Mouse (Mus musculus): ENCODE results near the gene Prdm16. TPM values are rescaled to one million over a fixed set of nuclear protein-coding genes. Genes with fewer than 3 reads are reported as not detected.
A peak's percentile ranks its signal among the peaks of the same experiment; 100 is the strongest.

Prdm16 gene
- polyA plus RNA-seq, 1 experiment from 2014 or later = 23.5 TPM

DNA sequence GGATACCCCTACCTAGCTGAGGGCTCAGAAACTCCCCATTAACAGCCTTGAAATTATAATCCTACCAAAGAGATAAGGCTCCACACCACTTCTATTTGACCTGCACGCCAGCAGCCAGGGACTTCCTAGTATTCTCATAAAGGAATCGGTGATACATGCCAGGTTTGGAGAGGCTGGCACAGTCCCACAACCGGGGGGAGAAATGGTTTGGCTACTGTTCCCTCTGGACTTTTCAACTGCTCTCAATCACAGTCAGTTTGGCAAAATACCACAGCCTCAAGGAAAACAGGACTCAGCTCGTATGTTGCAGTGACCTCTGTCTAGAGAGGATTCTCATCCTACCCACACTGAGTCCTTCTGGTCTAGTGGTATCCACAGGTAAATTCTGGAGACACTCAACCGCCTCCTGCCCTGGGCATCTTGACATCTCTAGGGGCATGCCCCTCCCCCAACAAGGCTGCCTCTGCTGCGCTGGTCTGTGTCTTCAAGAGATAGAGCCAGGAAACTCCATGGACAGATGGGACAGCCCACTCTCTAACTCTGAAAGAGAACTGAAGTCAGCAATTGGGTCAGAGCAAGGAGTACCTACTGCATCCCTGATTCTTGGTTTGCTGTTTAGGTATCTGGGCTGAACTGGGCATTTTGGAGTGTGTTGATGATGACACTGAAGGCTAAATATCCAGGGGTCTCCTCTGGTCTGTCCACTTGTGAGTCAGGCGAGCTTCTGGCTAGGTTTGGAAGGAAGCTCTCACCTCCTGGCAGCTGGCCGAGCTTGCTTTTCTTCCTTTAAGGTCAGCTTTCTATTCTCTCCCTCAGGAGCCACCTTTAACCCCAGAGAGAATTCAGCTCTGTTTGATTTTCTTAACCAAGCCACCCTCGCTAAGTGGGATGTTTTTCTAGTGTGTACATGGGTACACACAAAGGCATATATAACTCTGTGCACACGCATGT, 234.4 kb downstream of the Prdm16 start:
- peaks cover 58% of the 10 kb centered on the region for H3K4me1 ChIP-seq (replicated peaks)
- H3K4me3 ChIP-seq = no peak overlapping the region
- peaks cover 17% of the 10 kb centered on the region for H3K27me3 ChIP-seq (ENCODE audit: insufficient read depth, poor library complexity, severe bottlenecking)
- no peaks in the 10 kb centered on the region for H3K36me3 ChIP-seq
- DNase-seq (ENCODE audit: low spot score) = no peak
- H3K27ac ChIP-seq = peak overlapping the region; percentile 53; the same call in 1 of the 2 replicates
- no peaks in the 10 kb centered on the region for H3K9me3 ChIP-seq
- 53% methylated on average over 10 of the region's 10 CpGs for WGBS

DNA sequence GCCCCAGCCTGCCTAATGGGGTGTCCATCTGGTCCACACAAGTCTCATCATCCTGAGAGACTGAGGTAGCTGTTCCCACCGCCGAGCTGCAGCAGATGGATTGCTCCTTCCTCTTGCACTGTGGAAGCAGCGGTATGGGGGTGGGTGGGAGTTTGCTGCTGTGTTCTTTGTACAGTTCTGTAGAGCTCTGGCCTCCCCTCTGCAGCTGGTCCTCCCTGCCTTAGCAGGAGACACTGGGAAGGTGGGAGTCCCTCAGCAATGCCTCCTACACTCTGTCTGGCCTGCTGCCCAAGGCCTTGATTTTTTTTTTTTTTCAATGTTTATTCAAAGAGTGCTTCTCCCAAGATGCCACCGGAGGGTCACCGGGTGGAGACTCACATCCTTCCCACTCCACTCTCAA, 235.3 kb downstream of the Prdm16 start:
- no peaks in the 10 kb centered on the region for H3K9me3 ChIP-seq
- H3K4me3 ChIP-seq = no peak overlapping the region
- H3K27me3 ChIP-seq (ENCODE audit: insufficient read depth, poor library complexity, severe bottlenecking) = peaks cover 15% of the 10 kb centered on the region
- WGBS = 65% methylated on average over 5 of the region's 5 CpGs
- H3K4me1 ChIP-seq (replicated peaks) = peaks cover 56% of the 10 kb centered on the region
- no peak for DNase-seq (ENCODE audit: low spot score)
- peak overlapping the region; percentile 67 for H3K27ac ChIP-seq
- no peaks in the 10 kb centered on the region for H3K36me3 ChIP-seq

DNA sequence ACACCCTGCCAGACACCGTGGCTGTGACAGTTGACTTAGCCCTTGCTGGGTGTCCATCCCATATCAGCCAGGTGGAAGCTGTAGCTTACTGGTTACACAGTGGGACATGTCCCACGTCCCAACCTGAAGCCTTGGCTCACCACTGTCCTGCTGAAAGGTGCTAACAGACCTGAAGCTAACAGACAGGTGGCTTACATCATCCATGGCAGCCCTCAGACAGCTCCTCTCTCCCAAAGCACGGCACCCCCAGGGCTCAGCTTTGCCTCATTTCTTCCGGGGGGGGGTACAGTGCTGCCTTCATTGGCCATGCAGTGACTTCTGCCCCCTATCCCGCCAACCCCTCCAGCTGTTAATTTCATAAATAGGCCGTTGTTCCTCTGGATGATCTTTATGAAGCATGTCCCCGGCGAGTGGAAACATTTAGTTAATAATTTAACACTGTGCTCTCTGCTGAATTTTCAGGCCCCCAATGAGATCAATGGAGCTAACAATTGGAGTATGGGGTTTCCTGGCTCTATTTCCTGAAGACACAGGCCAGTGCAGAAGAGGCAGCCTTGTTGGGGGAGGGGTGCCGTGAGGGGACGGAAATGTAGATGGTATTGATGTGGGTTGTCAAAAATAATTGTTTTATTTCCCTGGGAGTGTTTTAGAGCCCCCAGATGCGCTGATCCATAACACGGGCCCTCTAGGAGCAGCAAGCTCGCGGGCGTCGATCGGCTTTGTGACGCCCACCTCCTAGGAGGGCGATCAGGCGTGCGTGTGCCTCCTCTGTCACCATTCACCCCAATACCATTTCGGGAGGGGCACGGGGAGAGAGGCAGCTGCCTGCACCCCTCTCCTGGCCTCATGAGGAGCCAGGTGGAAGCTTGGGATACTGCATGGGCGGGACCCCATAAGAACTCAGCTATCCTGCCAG, 236.2 kb downstream of the Prdm16 start:
- no peak for DNase-seq (ENCODE audit: low spot score)
- Histone ChIP-seq H3K9me3 (no peaks in the 10 kb centered on the region), H3K27me3 (ENCODE audit: insufficient read depth, poor library complexity, severe bottlenecking) (peaks cover 18% of the 10 kb centered on the region), H3K4me3 (no peak overlapping the region), H3K36me3 (no peaks in the 10 kb centered on the region), H3K27ac (peak overlapping the region; percentile 67), H3K4me1 (replicated peaks) (peaks cover 53% of the 10 kb centered on the region)
- WGBS = 82% methylated on average over 24 of the region's 24 CpGs

DNA sequence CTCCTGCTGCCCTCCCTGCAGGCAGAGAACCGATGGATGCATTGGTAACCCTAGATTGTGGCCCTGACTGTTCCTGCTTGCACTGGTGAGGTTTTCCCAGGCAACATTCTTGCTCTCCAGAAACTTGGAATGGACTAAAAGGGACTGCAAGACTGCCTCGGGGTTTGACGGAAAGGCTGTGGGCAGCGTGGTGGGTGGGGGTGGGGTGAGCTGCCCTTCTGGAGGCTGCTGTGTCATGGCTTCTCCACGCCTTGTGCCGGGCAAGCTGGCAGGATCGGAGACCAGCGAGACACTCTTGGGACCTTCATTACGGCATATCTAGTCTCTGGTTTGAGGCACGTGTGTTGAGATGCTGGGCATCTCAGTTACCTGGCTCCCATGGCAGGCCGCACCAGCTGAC, 237.0 kb downstream of the Prdm16 start:
- peaks cover 60% of the 10 kb centered on the region for H3K4me1 ChIP-seq (replicated peaks)
- 0 out of 2 replicates have a peak overlapping the region, but pooled peaks have one; percentile 50 for H3K27ac ChIP-seq
- H3K27me3 ChIP-seq (ENCODE audit: insufficient read depth, poor library complexity, severe bottlenecking) = peaks cover 23% of the 10 kb centered on the region
- WGBS = 86% methylated on average over 11 of the region's 11 CpGs
- no peak overlapping the region for H3K4me3 ChIP-seq
- DNase-seq (ENCODE audit: low spot score) = no peak
- no peaks in the 10 kb centered on the region for H3K9me3 ChIP-seq
- no peaks in the 10 kb centered on the region for H3K36me3 ChIP-seq

DNA sequence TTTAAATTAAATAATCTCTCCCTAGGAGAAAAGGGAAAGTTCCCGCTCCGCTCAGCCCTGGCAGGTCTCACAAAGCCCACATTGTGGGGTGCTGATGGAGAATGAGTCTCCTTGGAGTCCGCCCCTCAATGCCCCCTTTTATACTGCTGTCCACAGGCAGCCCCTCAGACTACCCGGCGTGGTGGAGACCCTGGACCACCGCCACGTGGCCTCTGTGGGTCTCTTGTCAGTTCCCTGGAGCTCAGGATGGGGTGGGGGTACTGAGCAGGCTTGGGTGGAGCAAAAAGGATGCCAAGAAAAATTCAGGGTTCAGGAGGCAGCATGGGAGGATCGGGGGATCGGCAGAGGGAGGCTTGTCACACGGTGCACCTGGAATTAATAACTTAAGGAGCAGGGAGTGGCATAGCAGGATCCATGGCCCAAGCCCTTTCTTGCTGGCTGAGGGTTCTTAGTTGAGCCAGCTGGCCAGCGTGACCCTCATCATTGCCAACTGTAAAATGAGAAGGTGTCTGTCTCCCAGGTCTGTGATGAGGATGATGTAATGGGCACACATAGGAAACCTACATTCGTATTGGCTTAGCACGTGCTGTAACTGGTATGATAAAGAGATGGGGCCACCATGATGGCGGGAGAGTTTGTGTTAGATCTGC, 239.9 kb downstream of the Prdm16 start:
- Histone ChIP-seq H3K4me3 (no peak overlapping the region), H3K27ac (peak overlapping the region; percentile 64; the same call in 1 of the 2 replicates), H3K27me3 (ENCODE audit: insufficient read depth, poor library complexity, severe bottlenecking) (peaks cover 37% of the 10 kb centered on the region), H3K9me3 (no peaks in the 10 kb centered on the region), H3K36me3 (no peaks in the 10 kb centered on the region), H3K4me1 (replicated peaks) (peaks cover 66% of the 10 kb centered on the region)
- WGBS = 88% methylated on average over 14 of the region's 14 CpGs
- DNase-seq (ENCODE audit: low spot score) = no peak

DNA sequence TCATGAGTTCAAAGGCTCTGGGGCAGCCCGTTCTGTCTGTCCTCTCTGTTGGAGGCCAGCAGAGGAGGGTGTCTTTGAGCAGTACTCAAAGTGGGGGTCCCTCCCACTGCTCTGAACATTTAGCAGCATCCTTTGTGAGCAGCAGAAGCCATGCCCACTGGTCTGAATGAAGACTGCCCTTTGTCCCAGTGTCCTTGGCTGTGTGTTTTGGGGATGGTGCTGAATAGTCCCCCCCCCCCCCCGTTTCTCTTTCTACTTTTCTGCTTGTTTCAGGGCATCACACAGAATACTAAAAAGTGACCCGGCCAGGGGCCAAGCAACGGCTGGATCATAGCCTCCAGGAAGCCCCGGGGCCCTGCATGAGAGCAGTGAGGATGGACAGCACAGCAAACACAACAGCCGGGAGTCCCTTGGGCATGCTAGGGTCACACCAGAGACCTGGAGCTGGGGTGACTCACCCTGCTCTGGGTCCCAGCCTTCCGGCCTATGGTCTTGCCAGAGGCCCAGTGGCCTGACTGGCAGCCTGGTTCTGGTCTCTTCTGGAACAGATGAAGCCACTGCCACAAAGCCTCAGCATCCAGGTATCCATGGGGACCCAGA, 242.4 kb downstream of the Prdm16 start:
- H3K9me3 ChIP-seq = no peaks in the 10 kb centered on the region
- no peak overlapping the region for H3K4me3 ChIP-seq
- H3K27me3 ChIP-seq (ENCODE audit: insufficient read depth, poor library complexity, severe bottlenecking) = peaks cover 46% of the 10 kb centered on the region
- 42% methylated on average over 7 of the region's 7 CpGs for WGBS
- H3K27ac ChIP-seq = peak overlapping the region; percentile 79
- DNase-seq (ENCODE audit: low spot score) = no peak
- no peaks in the 10 kb centered on the region for H3K36me3 ChIP-seq
- H3K4me1 ChIP-seq (replicated peaks) = peaks cover 67% of the 10 kb centered on the region

DNA sequence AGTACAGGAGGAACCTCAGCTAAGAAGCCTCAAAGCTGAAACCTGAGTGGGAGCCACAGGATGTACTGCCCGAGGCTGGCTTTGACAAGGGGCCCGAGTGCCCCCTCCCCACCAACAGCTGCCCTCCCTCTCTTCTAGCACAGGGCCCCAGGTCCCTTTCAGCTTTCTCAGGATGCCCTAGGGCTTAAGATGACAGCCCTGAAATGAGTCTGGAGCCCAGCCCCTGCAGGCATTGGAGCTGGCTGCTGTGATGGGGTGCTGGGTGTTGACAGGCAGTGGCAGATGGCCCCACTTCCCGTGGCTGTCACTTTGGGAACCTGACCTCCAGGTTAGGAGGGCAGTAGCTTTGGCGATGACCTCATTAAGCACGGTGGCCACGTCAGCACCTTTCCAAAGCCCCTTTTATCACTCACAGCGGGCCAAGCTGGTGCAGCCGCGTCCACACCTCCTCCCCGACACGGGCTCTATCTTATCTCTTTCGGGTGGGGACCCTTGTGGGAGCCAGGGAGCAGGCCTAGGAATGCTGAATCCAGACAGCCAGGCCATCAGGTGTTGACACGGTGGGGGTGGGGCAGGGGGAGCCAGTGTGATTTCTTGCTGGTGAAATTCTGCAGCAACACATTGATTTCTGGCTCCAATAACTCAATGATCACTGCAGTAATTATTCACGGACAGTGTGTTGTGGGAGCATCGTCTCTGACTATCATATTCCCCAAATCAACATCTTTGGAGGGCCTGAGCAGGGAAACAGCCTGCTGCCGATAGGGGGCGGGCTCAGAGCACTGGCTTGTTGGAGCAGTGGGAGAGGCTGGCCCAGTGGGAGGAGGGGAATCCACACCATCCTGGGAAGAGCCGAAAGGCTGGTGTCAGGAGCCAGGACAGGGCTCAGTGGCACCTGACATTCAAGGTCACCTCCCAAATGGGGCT, 243.2 kb downstream of the Prdm16 start:
- WGBS = 17% methylated on average over 18 of the region's 18 CpGs
- Histone ChIP-seq H3K4me3 (no peak overlapping the region), H3K27me3 (ENCODE audit: insufficient read depth, poor library complexity, severe bottlenecking) (peaks cover 54% of the 10 kb centered on the region), H3K36me3 (no peaks in the 10 kb centered on the region), H3K4me1 (replicated peaks) (peaks cover 73% of the 10 kb centered on the region), H3K9me3 (no peaks in the 10 kb centered on the region), H3K27ac (peak overlapping the region; percentile 79)
- peak; percentile 77 for DNase-seq (ENCODE audit: low spot score)

DNA sequence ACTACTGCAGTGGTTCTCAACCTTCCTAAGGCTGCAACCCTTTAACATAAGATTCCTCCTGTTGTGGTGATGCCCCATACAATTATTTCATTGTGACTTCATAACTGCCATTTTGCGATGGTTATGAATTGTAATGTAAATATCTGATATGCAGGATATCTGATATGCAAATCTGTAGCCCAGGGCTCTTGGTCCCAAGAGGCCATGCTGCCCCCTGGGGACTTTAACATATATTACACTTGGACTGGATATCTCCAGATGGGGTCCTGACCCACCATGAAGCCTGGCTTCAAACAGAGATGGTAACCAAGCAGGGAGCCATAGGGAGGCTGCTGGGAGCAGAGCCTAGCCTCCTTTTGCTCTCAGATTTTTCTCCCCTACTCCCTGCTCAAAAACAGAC, 244.0 kb downstream of the Prdm16 start:
- 85% methylated on average over 1 of the region's 1 CpGs for WGBS
- no peaks in the 10 kb centered on the region for H3K36me3 ChIP-seq
- no peak overlapping the region for H3K4me3 ChIP-seq
- peaks cover 80% of the 10 kb centered on the region for H3K4me1 ChIP-seq (replicated peaks)
- no peak for DNase-seq (ENCODE audit: low spot score)
- H3K9me3 ChIP-seq = no peaks in the 10 kb centered on the region
- H3K27me3 ChIP-seq (ENCODE audit: insufficient read depth, poor library complexity, severe bottlenecking) = peaks cover 60% of the 10 kb centered on the region
- H3K27ac ChIP-seq = peak overlapping the region; percentile 79

DNA sequence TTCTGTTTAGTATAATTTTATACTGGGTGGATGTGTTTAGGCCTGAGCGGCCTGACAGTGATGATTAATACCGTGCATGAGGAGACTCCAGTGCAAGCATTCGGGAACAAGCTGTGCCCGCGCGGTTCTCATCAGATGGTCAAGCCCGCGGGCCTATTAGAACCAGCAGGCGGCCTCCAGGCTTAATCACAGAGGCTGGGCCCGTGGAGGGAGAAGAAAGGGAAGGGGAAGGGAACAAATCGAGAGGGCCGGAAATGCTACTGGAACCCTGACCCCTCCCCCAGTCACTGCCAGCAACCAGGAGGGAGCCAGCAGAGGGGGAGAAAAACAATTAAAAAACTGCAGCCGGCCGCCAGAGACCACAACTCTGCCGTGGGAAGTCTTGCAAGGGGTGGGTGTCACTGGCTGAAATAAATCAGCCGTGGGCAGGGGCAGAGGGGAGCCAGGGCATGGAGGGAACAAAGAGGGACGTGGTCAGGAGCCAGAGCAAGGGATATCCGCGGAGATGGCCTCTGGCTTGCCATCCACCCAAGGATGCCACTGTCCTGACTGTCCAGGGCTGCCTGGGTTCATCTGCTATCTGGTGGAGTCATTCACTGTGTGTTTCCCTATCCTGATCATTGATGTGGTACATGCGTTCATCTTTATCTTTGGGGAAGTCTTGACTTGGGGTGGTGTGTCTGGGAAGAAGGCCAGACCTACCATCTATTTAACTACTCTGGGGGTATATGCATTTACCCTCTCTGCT, 246.2 kb downstream of the Prdm16 start:
- Histone ChIP-seq H3K9me3 (no peaks in the 10 kb centered on the region), H3K27me3 (ENCODE audit: insufficient read depth, poor library complexity, severe bottlenecking) (peaks cover 68% of the 10 kb centered on the region), H3K36me3 (no peaks in the 10 kb centered on the region), H3K27ac (peak overlapping the region; percentile 86), H3K4me1 (replicated peaks) (peaks cover 92% of the 10 kb centered on the region), H3K4me3 (peak overlapping the region; percentile 19; the same call in 1 of the 2 replicates)
- WGBS = 7% methylated on average over 20 of the region's 20 CpGs
- DNase-seq (ENCODE audit: low spot score) = peak; percentile 78

DNA sequence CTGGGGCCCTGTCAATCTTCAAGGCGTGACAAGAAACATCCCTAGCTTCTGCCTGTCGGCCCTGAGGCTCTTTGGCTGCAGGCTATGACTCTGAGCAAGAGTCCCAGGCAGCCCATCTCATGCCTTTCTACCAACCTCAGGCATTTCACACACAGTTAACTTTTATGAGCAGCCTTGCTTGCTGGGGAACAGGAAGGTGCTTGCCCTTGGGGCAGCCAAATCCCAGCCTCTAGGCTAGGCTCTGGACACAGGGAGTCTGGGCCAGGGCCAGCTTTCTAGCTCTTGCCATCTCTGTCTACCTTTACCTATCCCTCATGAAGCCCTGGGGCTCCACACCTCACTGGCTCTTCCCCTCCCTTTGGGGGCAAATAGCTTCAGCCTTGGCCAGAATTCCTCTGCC, 247.0 kb downstream of the Prdm16 start:
- Histone ChIP-seq H3K9me3 (no peaks in the 10 kb centered on the region), H3K4me3 (0 out of 2 replicates have a peak overlapping the region, but pooled peaks have one; percentile 19), H3K27ac (peak overlapping the region; percentile 86), H3K36me3 (no peaks in the 10 kb centered on the region), H3K27me3 (ENCODE audit: insufficient read depth, poor library complexity, severe bottlenecking) (peaks cover 71% of the 10 kb centered on the region), H3K4me1 (replicated peaks) (peaks cover 94% of the 10 kb centered on the region)
- WGBS = 75% methylated on average over 2 of the region's 2 CpGs
- DNase-seq (ENCODE audit: low spot score) = no peak

DNA sequence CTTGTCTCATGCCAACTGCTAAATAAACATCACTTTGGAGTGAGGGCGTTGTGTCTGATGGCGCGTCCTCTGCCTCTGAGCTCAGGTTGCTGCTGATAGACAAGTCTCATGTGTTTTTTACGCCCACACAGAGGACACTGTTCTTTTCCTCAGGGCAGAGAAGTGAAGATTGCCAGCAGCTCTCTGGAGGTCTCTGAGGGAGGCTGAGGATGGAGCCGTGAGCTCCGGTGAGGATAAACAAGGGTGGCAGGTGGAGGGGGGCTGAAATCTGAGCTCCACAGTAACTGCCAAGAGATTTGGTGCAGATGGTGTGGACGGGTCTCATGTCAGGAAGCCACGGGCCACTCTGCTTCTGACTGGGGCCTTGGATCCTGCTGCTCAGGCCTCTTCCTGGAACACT, 249.9 kb downstream of the Prdm16 start:
- peaks cover 72% of the 10 kb centered on the region for H3K4me1 ChIP-seq (replicated peaks)
- H3K9me3 ChIP-seq = no peaks in the 10 kb centered on the region
- H3K27ac ChIP-seq = peak overlapping the region; percentile 74
- H3K4me3 ChIP-seq = no peak overlapping the region
- 44% methylated on average over 8 of the region's 8 CpGs for WGBS
- DNase-seq (ENCODE audit: low spot score) = peak; percentile 20
- no peaks in the 10 kb centered on the region for H3K36me3 ChIP-seq
- peaks cover 66% of the 10 kb centered on the region for H3K27me3 ChIP-seq (ENCODE audit: insufficient read depth, poor library complexity, severe bottlenecking)

Data from hindbrain, embryonic 10.5 days (tissue).